Mouse (Mus musculus): Measurements from ENCODE around the gene Scaf1. TPM values are rescaled to one million over a fixed set of nuclear protein-coding genes. Genes with fewer than 3 reads are reported as not detected.
"Not testable (repeated sequence)": the region's sequence is repeated elsewhere in the genome, so short reads cannot be mapped to it uniquely, and the experiment has no call there.

The Scaf1 gene
- polyA plus RNA-seq, 1 experiment from 2014 or later, result 59.9 TPM

DNA sequence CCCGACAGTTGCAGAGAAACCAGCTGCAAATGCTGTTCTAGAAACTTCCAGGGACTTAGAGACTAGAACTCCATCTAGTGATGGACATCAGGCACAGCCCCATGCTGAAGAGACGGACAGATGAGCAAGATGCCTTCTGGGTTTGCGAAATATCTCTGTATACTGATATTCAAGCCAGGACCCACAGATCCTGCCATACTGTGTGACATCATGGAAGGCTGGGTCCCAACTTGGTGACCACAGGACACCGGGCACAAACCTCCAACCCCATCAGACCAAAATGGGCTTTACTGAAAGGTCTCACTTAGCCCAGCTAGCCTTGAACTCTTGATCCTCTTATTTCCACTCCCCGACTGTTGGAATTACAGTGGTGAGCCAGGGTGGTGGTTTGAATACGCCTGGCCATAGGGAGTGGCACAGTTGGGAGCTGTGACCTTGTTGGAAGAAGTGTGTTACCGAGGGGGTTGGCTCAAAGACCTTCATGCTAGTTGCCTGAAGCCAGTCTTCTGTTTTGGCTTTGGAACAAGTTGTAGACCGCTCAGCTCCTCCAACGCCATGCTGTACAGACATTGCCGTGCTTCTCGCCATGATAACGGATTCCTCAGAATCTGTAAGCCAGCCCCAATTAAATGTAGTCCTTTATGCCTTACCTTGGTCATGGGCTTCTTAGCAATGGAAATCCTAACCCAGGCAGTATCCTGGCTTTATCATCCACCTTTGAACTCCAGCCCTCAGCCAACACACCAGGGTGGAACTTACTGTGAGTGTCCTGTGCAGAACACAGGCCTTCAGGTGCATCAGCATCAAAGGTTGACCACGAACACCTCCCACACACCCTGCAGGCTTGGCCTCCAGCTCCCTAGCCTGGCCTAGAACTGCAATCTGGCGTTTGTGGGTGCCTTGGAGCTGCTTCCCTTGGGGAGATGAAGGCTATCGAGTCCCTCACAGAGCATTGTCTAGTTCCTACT lies 8.4 kb upstream of the Scaf1 start:
- 89% methylated on average over 15 of the region's 15 CpGs for WGBS
- Histone ChIP-seq H3K36me3 (ENCODE audit: control insufficient read depth, insufficient read depth, low read length) (peaks cover 17% of the 10 kb centered on the region), H3K9ac (ENCODE audit: low read length) (no peak overlapping the region), H3K9me3 (ENCODE audit: control insufficient read depth, low read length) (no peaks in the 10 kb centered on the region), H3K4me3 (ENCODE audit: low read depth, low read length) (no peak overlapping the region), H3K27ac (ENCODE audit: low read depth, low read length) (no peak overlapping the region), H3K4me2 (ENCODE audit: low read depth, low read length, severe bottlenecking) (no peak overlapping the region), H3K27me3 (ENCODE audit: control insufficient read depth, insufficient read depth, low read length) (no peaks in the 10 kb centered on the region), H3K4me1 (replicated peaks; ENCODE audit: control insufficient read depth, insufficient read depth, low read length) (no peaks in the 10 kb centered on the region)
- no peak for ATAC-seq (replicated peaks; ENCODE audit: low FRiP score)
- no peak for DNase-seq (ENCODE audit: low spot score)

GRCm38 (mm10) chr7:45023711-45024110 lies 7.5 kb upstream of the Scaf1 start:
- H3K27ac ChIP-seq (ENCODE audit: low read depth, low read length); DNase-seq (ENCODE audit: low spot score); H3K9ac ChIP-seq (ENCODE audit: low read length); H3K27me3 ChIP-seq (ENCODE audit: control insufficient read depth, insufficient read depth, low read length); H3K4me2 ChIP-seq (ENCODE audit: low read depth, low read length, severe bottlenecking); H3K4me3 ChIP-seq (ENCODE audit: low read depth, low read length); ATAC-seq (replicated peaks; ENCODE audit: low FRiP score); H3K9me3 ChIP-seq (ENCODE audit: control insufficient read depth, low read length); H3K4me1 ChIP-seq (replicated peaks; ENCODE audit: control insufficient read depth, insufficient read depth, low read length): not testable (repeated sequence)
- peaks cover 13% of the 10 kb centered on the region for H3K36me3 ChIP-seq (ENCODE audit: control insufficient read depth, insufficient read depth, low read length)
- WGBS, result 87% methylated on average over 5 of the region's 5 CpGs

DNA sequence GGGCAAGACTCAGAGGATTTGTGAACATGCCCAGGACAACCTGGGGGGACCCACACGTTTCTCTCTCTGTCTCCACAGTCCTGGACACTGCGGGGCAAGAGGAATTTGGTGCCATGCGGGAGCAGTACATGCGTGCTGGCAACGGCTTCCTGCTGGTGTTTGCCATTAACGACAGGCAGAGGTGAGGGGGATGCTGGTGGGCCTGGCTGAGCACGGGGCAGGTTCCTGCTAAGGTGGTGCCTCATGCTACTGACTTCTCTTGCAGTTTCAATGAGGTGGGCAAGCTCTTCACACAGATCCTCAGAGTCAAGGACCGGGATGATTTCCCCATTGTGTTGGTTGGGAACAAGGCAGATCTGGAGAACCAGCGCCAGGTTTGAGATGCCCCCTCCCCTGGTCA lies 4.1 kb upstream of the Scaf1 start:
- no peak overlapping the region for H3K4me2 ChIP-seq (ENCODE audit: low read depth, low read length, severe bottlenecking)
- H3K4me3 ChIP-seq (ENCODE audit: low read depth, low read length), result no peak overlapping the region
- no peaks in the 10 kb centered on the region for H3K36me3 ChIP-seq (ENCODE audit: control insufficient read depth, insufficient read depth, low read length)
- H3K27ac ChIP-seq (ENCODE audit: low read depth, low read length), result no peak overlapping the region
- H3K27me3 ChIP-seq (ENCODE audit: control insufficient read depth, insufficient read depth, low read length), result no peaks in the 10 kb centered on the region
- WGBS, result 79% methylated on average over 9 of the region's 9 CpGs
- H3K9ac ChIP-seq (ENCODE audit: low read length), result no peak overlapping the region
- DNase-seq (ENCODE audit: low spot score) (no peak), ATAC-seq (replicated peaks; ENCODE audit: low FRiP score) (no peak)
- no peaks in the 10 kb centered on the region for H3K9me3 ChIP-seq (ENCODE audit: control insufficient read depth, low read length)
- peaks cover 8% of the 10 kb centered on the region; the same call in 1 of the 2 replicates for H3K4me1 ChIP-seq (replicated peaks; ENCODE audit: control insufficient read depth, insufficient read depth, low read length)

DNA sequence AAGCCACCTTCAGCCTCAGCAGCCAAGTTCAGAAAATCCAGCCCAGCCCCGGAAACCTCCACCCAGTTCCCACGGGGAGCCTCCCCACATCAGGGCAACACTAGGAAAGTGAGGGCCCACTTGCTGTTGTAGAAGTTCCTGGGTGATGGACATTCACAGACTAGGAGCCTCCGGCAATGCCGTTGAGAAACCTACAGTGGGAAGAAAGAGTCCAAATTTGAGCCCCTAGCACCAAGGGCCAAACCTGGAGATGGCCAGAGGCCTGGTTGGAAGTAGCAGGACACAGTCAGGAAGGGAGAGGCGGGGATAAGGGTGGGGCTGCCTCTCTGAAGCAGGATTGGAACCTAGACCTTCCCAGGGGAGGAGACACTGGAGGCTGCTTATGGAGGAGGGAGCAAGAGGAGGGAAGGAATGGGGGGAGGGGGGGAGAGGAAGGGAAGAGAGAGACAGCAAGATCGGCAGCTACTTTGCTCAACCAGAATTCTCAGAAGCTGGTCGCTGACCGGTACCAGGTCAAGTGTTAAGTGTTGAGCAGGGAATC lies 2.9 kb upstream of the Scaf1 start:
- no peaks in the 10 kb centered on the region for H3K36me3 ChIP-seq (ENCODE audit: control insufficient read depth, insufficient read depth, low read length)
- H3K4me1 ChIP-seq (replicated peaks; ENCODE audit: control insufficient read depth, insufficient read depth, low read length), result peaks cover 12% of the 10 kb centered on the region; the same call in 1 of the 2 replicates
- H3K27me3 ChIP-seq (ENCODE audit: control insufficient read depth, insufficient read depth, low read length), result no peaks in the 10 kb centered on the region
- DNase-seq (ENCODE audit: low spot score) (no peak), ATAC-seq (replicated peaks; ENCODE audit: low FRiP score) (no peak)
- no peak overlapping the region for H3K9ac ChIP-seq (ENCODE audit: low read length)
- H3K4me3 ChIP-seq (ENCODE audit: low read depth, low read length), result no peak overlapping the region
- 39% methylated on average over 8 of the region's 8 CpGs for WGBS
- H3K4me2 ChIP-seq (ENCODE audit: low read depth, low read length, severe bottlenecking), result no peak overlapping the region
- no peaks in the 10 kb centered on the region for H3K9me3 ChIP-seq (ENCODE audit: control insufficient read depth, low read length)
- H3K27ac ChIP-seq (ENCODE audit: low read depth, low read length), result no peak overlapping the region

GRCm38 (mm10) chr7:45017242-45018061 lies 1.3 kb upstream of the Scaf1 start, which contains the start of gene Rras:
TSS of gene Rras (plus strand) at chr7:45017961.
- DNase-seq (ENCODE audit: low spot score), result peak; percentile 90
- H3K4me2 ChIP-seq (ENCODE audit: low read depth, low read length, severe bottlenecking), result peak within 1 kb of the TSS; percentile 99
- H3K36me3 ChIP-seq (ENCODE audit: control insufficient read depth, insufficient read depth, low read length), result peaks cover 6% of the 10 kb centered on the region; the same call in 1 of the 2 replicates
- peak within 1 kb of the TSS; percentile 69 for H3K9ac ChIP-seq (ENCODE audit: low read length)
- ATAC-seq (replicated peaks; ENCODE audit: low FRiP score), result peak; percentile 87
- no peaks in the 10 kb centered on the region for H3K27me3 ChIP-seq (ENCODE audit: control insufficient read depth, insufficient read depth, low read length)
- peak within 1 kb of the TSS; percentile 85 for H3K27ac ChIP-seq (ENCODE audit: low read depth, low read length)
- H3K4me1 ChIP-seq (replicated peaks; ENCODE audit: control insufficient read depth, insufficient read depth, low read length), result peaks cover 12% of the 10 kb centered on the region; the same call in 1 of the 2 replicates
- no peaks in the 10 kb centered on the region for H3K9me3 ChIP-seq (ENCODE audit: control insufficient read depth, low read length)
- H3K4me3 ChIP-seq (ENCODE audit: low read depth, low read length), result peak within 1 kb of the TSS; percentile 96
- under 1% methylated on average over 36 of the region's 36 CpGs for WGBS

- H3K4me1 ChIP-seq (replicated peaks; ENCODE audit: control insufficient read depth, insufficient read depth, low read length), result peaks cover 12% of the 10 kb centered on the region; the same call in 1 of the 2 replicates
- peak overlapping the region; percentile 53 for H3K9ac ChIP-seq (ENCODE audit: low read length)
- H3K4me2 ChIP-seq (ENCODE audit: low read depth, low read length, severe bottlenecking), result peak overlapping the region; percentile 99
- no peaks in the 10 kb centered on the region for H3K27me3 ChIP-seq (ENCODE audit: control insufficient read depth, insufficient read depth, low read length)
- H3K27ac ChIP-seq (ENCODE audit: low read depth, low read length), result peak overlapping the region; percentile 85
- H3K36me3 ChIP-seq (ENCODE audit: control insufficient read depth, insufficient read depth, low read length), result peaks cover 12% of the 10 kb centered on the region
- peak overlapping the region; percentile 96 for H3K4me3 ChIP-seq (ENCODE audit: low read depth, low read length)
- no peaks in the 10 kb centered on the region for H3K9me3 ChIP-seq (ENCODE audit: control insufficient read depth, low read length)
- ATAC-seq (replicated peaks; ENCODE audit: low FRiP score) (no peak; the same call in 1 of the 2 replicates), DNase-seq (ENCODE audit: low spot score) (no peak)
- 1% methylated on average over 4 of the region's 4 CpGs for WGBS
Measured at GRCm38 (mm10) chr7:45016761-45017160, 598 bp upstream of the Scaf1 start.

- peaks cover 12% of the 10 kb centered on the region; the same call in 1 of the 2 replicates for H3K4me1 ChIP-seq (replicated peaks; ENCODE audit: control insufficient read depth, insufficient read depth, low read length)
- H3K9me3 ChIP-seq (ENCODE audit: control insufficient read depth, low read length), result no peaks in the 10 kb centered on the region
- H3K4me2 ChIP-seq (ENCODE audit: low read depth, low read length, severe bottlenecking), result peak overlapping the region; percentile 79
- no peaks in the 10 kb centered on the region for H3K27me3 ChIP-seq (ENCODE audit: control insufficient read depth, insufficient read depth, low read length)
- peak overlapping the region; percentile 96 for H3K4me3 ChIP-seq (ENCODE audit: low read depth, low read length)
- peak overlapping the region; percentile 19; the same call in 1 of the 2 replicates for H3K27ac ChIP-seq (ENCODE audit: low read depth, low read length)
- WGBS, result 1% methylated on average over 20 of the region's 20 CpGs
- ATAC-seq (replicated peaks; ENCODE audit: low FRiP score) (no peak), DNase-seq (ENCODE audit: low spot score) (no peak)
- H3K9ac ChIP-seq (ENCODE audit: low read length), result peak overlapping the region; percentile 93
- peaks cover 15% of the 10 kb centered on the region for H3K36me3 ChIP-seq (ENCODE audit: control insufficient read depth, insufficient read depth, low read length)
Measured at GRCm38 (mm10) chr7:45015344-45015956, 713 bp downstream of the Scaf1 start.

GRCm38 (mm10) chr7:45014096-45014451 lies 2.1 kb downstream of the Scaf1 start:
- ATAC-seq (replicated peaks; ENCODE audit: low FRiP score) (no peak), DNase-seq (ENCODE audit: low spot score) (no peak)
- Histone ChIP-seq H3K4me1 (replicated peaks; ENCODE audit: control insufficient read depth, insufficient read depth, low read length) (peaks cover 12% of the 10 kb centered on the region; the same call in 1 of the 2 replicates), H3K9ac (ENCODE audit: low read length) (no peak overlapping the region), H3K4me2 (ENCODE audit: low read depth, low read length, severe bottlenecking) (no peak overlapping the region), H3K4me3 (ENCODE audit: low read depth, low read length) (no peak overlapping the region), H3K9me3 (ENCODE audit: control insufficient read depth, low read length) (no peaks in the 10 kb centered on the region), H3K36me3 (ENCODE audit: control insufficient read depth, insufficient read depth, low read length) (peaks cover 15% of the 10 kb centered on the region), H3K27ac (ENCODE audit: low read depth, low read length) (no peak overlapping the region), H3K27me3 (ENCODE audit: control insufficient read depth, insufficient read depth, low read length) (no peaks in the 10 kb centered on the region)
- 90% methylated on average over 3 of the region's 3 CpGs for WGBS
